Mouse (Mus musculus): ENCODE data around the gene Gm44502.

DNA sequence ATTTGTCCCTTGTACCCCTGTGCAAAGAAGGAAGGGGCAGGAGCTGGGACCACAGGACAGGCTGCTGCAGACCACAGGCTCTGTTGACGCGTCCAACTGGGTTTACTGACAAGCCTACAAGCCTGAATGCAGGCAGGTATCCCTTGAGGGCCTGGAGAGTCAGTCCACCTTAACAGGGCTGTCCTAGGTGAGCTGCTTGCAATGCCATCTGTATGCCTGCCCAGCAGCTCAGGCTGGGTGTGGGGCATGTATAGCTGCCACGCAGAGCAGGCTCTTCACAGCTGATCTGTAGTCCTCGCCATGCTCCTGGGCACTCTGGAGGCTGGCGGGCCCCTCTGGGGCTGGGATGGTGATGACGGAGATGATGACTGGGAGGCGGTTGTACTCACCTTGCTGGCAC lies 44.9 kb downstream of the Gm44502 start, which contains the start of gene Klhdc7b:
- TF ChIP-seq GATA1 (IDR thresholded peaks at IDR 0.05; ENCODE audit: low read length) (no peak), TAL1 (IDR thresholded peaks at IDR 0.05; ENCODE audit: low read length) (no peak)
